Mouse (Mus musculus): ENCODE measurements around the gene Apon.
A peak's percentile ranks its signal among the peaks of the same experiment; 100 is the strongest.
"Not testable (repeated sequence)": the region's sequence is repeated elsewhere in the genome, so short reads cannot be mapped to it uniquely, and the experiment has no call there.

Apon gene

DNA sequence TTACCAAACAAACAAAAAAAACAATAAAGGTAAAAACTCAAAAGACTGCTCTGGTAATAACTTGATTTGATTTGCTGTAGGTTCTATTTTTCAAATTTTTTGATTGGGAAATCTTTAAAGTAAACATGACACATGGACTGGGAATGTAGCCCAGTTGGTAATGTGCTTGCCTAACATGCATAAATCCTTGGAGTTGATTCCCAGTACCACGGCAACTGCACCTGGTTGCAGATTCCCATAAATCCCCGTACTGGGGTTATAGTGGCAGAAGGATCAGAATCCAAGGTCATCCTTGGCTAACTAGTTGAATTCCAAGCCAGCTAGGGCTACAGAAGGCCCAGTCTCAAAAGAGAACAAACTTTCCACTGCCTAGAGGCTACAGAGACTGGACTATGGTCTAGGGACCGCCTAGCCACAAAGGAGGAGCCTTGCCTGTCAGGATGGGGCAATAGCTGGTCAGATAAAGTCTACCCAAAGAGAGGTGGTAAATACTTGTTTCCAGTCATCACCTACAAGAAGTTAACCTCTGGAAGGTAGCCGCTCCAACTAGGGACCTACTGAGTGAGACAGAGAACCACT is at the start of gene Apon:
Apon (plus strand) TSS at position 420 of the 579 bp plus-strand sequence.
- DNase-seq (ENCODE audit: low spot score in 2 of 2) = no peak

DNA sequence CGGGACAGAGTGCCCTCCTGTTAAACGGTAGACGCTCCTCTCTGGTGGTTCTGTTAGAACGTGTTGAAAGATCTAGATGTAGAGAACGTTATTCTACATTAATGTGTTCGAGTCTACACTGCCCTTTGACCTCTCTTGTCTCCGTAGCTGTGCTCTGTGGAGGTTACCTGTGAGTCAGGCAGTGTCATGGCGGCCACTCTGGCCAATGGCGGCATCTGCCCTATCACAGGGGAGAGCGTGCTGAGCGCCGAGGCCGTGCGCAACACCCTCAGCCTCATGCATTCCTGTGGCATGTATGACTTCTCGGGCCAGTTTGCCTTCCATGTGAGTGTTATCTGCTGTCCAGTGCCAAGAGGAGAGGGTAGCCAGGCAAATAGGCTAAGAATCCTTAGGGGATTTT is 49.0 kb upstream of the Apon start:
- DNase-seq (ENCODE audit: low spot score in 2 of 2) = no peak

DNA sequence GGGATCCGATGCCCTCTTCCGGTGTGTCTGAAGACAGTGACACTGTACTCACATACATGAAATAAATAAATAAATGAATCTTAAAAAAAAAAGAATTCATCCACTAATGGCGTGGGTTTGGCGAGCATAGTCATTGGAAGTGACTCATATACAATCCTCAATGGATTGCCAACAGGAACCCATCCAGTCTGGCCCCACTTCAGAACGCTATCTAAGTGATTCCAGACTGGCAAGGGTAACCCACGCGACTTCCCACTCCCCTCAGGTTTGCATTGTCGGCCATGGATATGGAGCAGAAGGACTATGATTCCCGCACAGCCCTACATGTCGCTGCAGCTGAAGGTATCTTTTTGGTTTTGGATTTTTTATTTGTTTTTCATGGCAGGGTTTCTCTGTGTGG is 45.6 kb upstream of the Apon start:
- DNase-seq (ENCODE audit: low spot score in 2 of 2) = no peak

DNA sequence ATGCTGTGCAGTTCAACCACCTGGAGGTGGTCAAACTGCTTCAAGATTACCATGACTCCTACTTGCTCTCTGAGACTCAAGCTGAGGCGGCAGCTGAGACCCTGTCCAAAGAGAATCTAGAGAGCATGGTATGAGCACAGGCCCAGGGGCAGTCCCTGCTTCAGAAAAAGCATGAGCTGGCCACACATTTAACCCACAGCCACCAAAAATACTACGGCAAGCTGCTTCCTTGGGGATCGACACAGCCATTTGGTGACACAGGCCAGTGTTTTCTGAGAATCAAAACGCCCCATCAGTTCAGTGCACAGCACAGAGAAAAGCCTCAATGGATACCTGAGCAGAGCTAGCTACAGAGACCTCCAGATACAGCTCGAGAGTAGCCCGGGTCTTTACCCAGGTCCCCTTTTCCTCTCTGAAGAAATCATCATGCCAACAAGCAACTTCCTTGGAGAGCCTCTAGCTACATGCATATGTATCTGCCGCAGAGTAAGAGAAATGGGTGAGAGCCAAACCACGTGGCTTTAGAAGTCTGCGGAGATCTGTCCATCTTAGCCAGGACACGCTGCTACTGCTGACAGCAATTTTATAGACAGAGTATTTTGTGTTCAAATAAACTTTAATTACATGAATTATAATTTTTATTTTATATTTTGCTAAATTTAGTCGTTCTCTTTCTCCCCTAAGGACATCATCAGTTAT is 44.4 kb upstream of the Apon start:
- no peak for DNase-seq (ENCODE audit: low spot score in 2 of 2)

DNA sequence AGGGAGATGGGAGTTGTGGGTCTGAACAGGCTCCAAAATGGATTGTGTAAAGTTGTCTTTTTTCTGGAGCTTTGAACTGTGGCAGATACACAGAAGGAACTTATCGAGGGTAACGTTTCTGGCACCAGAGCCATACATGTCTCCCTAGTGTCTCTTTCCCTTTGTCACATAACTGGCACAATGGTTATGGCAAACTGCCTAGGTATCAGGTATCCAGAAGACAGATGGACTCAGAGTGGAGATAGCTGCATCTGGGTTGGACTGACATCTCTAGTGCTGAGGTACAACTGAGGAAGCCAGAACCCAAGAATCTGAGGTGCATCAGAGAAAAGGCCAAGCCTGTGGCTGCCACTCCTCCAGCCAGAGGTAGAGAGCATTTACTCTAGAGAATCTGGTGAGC is 43.8 kb upstream of the Apon start:
- DNase-seq (ENCODE audit: low spot score in 2 of 2) = no peak

DNA sequence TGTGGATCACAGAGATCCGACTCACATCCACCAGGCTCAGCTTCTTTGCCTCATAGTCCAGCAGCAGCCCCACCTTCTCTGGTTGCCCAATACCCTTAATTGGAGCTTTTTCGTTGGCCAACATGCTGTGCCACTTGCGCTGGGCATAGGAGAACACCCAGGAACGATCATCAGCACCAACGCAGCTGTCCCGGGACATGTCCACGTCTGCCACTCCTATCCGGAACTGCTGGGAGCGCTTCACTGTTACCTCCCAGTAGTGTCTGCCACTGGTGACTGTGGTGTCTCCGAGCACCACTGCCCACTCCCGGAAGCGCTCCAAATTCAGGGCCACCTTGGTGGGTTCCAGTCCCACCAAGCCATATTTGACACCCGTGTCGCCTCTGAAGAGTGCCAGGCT is 42.9 kb upstream of the Apon start:
- no peak for DNase-seq (ENCODE audit: low spot score in 2 of 2)

DNA sequence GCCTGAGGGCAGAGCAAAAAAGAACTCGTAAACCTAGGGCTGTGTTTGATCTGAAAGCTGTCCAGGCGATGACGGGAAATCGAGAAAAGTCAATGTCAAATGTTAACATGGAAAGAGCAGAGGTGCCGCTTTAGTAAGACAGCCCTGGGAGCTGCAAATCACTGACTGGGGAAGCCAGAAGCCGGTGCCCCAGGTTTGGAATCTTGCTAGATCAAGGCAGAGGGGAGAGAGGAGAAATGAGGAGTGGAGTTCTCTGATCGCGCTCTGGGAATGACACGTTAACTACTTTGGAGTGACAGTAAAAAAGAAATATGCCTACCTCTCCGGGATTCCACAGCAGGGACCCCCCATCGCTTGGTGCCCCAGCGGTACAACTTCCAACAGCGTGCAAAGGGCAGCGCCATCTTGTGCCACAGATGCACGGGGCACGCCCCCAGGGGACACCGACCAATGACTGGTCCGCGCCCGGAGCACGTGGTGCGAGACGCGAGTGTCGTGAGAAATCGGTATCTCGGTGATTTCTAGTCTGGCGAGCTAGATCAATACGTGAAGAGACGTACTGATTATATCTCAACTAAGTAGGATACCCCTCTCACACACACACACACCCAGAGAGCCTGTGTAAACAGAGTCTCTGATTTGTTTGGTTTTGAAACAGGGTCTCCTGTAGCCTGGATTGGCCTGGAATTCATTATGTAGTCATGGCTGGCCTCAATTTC is 42.3 kb upstream of the Apon start, which contains the start of gene Spryd4:
Spryd4 (minus strand) TSS at position 418 of the 719 bp plus-strand sequence.
- DNase-seq (ENCODE audit: low spot score in 2 of 2) = peak; percentile 82 to 86

DNA sequence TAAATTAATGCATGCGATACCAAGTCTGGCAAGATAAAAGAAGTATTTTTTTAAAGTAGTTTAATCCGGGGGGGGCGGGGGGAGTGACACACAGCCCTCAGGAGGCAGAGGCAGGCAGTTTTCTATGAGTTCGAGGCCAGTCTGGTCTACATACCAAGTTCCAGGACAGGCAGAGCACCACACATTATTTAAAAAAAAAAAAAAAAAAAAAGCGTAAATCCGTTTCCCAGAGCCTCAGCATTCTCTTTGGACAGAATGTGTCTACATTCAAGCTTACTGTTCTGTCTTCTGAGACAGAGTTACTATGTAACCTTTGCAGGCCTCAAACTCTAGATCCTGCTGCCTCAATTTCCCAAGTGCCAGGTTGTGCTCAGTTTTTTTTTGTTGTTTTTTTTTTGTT is 41.7 kb upstream of the Apon start:
- no peak for DNase-seq (ENCODE audit: low spot score in 2 of 2)

DNA sequence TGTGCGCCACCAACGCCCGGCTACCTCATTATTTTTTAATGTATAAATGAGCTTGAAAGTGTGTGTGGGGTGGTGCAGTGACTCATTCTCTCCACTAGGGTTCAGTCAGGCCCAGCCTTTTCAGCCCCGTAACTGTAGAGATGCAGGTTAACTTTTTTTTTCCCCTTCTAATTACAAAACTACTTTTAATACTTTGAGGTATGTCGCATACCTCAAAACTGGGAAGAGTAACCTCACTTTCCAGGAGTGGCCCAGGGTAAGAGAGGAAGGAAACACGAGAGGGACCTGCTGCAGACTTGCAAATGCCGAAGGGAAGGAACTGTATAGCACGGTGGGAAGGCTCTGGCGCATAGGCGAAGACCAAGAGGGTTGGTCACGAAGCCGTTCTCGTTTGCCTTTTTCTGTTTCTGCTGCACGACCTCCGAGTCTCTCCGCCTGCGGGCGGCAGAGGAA is 41.0 kb upstream of the Apon start:
- DNase-seq (ENCODE audit: low spot score in 2 of 2) = peak; percentile 27 to 56

DNA sequence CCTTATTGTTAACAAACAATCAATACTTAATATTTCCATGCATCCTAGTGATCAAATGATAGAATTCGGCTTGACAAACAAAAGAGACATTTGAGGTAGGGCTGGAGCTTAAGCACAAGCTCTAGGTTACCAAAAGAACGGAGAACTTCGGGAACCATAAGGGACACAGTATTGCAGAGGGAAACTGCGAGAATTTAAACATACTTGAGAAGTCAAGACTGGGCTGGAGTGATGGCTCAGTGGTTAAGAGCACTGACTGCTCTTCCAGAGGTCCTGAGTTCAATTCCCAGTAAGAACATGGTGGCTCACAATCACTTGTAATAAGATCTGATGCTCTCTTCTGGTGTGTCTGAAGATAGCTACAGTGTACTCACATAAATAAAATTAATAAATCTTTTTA is 39.8 kb upstream of the Apon start:
- DNase-seq (ENCODE audit: low spot score in 2 of 2) = not testable (repeated sequence)

DNA sequence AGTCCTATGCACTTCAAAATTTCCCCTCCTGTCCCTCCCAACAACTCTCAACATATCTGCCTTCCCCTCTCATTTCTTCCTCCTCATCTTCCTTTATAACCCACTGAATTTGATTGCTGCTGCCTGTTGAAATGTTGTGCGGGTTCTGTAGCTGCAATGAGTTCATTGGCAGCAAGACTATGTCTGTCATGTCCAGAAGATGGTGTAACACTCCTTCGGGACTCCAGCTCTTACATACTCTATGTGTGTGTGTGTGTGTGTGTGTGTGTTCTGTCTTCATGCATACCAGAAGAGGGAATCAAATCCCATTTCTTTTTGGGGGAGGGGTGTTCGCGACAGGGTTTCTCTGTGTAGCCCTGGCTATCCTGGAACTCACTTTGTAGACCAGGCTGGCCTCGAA is 38.9 kb upstream of the Apon start:
- no peak for DNase-seq (ENCODE audit: low spot score in 2 of 2)

DNA sequence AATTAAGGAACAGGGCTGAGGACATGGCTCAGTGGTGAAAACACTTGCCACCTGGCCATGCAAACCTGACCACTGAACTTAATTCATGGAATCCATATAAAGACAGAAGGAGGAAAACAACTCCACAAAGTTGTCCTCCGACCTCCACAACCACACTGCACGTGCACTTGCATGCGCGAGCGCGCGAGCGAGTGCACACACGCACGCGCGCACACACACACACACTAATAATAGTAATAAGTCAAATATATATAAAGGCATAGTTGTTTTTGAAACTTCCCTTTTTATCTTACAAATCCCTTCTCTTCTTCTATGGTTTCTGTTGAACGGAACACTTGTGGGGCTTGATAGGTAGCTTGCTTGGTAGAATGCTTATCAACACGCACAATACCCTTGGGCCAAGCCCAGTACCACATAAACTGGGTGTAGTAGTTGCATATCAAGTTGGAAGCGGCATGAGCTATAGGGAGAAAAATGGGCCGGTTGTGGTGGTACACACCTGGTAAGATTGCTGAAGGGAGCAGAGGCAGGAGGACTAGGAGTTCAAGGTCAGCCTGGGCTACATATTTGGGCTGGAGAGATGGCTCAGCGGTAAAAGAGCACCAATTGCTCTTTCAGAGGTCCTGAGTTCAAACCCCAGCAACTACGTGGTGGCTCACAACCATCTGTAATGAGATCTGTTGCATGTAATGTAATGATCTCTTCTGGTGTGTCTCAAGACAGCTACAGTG is 35.3 kb upstream of the Apon start:
- no peak for DNase-seq (ENCODE audit: low spot score in 2 of 2)

DNA sequence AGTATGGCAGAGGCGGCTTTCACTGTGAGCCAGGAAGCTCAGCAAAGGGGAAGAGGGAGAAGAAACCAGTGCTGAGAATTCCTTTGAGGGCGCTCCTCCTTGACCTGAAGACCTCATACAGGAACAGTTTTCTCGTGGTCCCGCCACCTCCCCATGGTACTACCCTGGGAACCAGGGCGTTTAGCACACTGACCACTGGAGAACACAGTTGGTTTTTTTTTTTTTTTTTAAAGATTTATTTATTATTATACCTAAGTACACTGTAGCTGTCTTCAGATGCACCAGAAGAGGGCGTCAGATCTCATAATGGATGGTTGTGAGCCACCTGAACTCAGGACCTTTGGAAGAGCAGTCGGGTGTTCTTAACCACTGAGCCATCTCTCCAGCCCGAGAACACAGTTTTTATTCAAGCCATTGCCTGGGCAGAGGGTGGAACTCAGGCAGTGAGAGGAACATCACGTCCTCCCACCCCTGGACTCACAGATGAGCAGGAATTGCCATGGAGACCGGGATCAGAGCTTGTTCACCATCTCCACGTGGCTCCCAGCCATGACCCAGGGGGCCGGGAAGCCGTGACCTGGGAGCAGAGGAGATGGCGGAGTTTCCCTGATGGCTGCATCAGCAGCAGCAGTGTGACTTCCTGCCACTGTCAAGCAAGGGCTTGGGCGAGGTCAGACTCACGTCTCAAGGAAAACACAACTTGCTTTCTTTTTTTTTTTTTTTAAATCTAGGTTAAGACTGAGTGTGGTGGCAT is 32.2 kb upstream of the Apon start:
- DNase-seq (ENCODE audit: low spot score in 2 of 2) = no peak

DNA sequence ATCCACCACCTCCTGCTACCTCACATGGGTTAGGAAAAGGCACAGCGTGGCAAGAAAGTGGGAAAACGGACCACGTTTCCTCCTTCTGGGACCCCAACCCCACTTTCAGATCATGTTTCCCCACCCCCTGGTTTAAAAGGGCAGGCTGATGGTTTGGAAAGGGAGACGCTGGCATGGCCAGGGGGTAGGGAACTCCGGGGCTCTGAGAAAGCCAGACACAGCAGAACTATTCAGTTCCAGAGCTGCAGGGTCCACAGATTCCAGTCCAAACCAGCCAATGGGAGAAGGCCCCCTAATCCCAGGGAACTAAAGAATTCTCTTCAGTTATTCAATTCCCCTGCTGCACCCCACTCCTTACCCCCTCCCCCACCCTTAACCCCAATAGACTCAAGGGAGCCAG is 28.8 kb upstream of the Apon start:
- DNase-seq (ENCODE audit: low spot score in 2 of 2) = no peak

DNA sequence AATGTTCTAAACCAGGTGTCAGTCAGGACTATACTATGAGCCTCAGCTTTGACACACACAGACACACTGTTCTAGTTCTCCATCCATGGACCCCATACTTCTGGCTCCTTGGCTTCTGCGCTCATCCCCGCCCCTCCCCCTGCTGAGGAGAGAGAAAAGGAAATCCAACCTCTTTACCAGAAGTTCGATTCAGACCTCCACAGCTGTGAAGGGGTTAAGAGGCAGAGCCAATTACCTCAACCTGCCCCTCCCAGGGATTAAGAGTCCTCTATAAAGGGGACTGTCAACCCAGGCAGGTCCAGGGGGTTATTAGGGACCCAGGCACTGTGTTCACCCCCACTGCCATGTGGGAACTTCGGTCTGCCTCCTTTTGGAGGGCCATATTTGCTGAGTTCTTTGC is 28.4 kb upstream of the Apon start, which contains the start of gene Mip:
Mip (plus strand) TSS at position 301 of the 400 bp plus-strand sequence.
- DNase-seq (ENCODE audit: low spot score in 2 of 2) = no peak

DNA sequence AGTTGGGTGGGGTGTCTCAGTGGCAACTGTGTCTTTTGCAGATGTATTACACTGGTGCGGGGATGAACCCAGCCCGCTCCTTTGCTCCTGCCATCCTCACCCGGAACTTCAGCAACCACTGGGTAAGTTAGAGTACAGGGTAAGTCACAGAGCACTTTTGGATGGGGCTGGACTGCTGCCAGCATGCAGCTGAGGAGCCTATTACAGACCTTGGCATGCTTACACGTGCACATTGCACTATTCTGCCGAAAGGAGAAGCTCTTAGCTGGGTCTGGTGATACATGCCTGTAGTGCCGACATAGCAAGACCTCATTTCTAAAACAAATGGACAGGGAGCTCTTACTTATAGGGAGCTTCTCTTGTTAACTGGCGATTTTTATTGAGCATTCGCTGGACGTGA is 26.3 kb upstream of the Apon start:
- DNase-seq (ENCODE audit: low spot score in 2 of 2) = no peak

DNA sequence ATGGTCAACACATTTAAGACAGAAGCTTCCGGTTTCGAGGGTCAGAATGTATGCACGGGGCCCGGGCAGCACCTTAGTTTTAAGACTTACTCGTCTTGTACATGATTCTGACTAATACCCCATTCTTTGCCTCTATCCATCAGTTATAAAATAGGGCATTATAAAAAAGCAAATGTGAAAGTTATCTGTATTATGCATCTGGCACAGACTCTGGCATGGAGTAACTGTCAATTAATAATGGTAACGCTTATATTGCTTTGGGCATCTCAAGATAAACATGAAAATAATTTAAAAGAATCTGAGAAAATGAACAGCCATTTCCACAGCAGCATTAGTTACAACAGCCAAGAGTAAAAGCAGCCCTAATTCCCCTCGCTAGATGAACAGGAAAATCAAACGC is 25.9 kb upstream of the Apon start:
- no peak for DNase-seq (ENCODE audit: low spot score in 2 of 2)

DNA sequence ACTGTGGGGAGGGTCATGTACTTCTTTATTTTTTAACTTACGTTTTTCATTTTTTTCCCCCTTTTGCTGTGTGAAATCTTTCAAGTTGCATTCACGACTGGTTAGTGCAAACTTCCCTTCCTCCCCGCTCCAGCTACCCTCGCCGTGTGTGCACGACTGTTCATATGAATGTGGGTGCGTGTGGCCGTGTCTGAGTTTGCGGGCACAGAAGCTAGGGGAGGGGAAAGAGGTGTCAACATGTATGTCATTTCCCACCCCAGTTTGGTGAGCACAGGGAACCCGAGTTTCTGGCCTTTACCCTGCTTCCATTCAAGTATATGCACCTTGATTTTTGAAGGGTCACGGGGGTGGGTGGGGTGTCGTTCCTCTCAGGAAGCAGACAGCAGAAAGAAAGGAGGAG is 23.3 kb upstream of the Apon start:
- DNase-seq (ENCODE audit: low spot score in 2 of 2) = no peak

DNA sequence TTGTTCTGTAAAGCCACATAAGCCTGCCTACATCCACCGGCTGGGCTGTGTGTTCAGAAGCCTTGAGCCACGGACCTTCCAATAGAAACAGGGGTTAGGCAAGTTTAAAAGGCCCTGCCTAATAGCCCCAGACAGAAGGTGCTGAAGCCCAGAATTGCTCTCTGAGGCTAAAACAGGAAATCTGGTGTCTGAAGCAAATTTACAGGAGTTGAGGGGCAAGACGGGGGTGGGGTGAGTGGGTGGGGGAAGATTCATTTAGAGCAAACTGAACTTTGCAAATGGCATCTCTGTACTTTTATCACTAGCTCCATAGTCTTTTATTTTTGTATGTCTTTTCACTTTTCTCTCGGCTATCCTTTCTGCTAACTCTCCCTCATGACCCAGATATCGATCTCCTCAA is 22.8 kb upstream of the Apon start:
- no peak for DNase-seq (ENCODE audit: low spot score in 2 of 2)

DNA sequence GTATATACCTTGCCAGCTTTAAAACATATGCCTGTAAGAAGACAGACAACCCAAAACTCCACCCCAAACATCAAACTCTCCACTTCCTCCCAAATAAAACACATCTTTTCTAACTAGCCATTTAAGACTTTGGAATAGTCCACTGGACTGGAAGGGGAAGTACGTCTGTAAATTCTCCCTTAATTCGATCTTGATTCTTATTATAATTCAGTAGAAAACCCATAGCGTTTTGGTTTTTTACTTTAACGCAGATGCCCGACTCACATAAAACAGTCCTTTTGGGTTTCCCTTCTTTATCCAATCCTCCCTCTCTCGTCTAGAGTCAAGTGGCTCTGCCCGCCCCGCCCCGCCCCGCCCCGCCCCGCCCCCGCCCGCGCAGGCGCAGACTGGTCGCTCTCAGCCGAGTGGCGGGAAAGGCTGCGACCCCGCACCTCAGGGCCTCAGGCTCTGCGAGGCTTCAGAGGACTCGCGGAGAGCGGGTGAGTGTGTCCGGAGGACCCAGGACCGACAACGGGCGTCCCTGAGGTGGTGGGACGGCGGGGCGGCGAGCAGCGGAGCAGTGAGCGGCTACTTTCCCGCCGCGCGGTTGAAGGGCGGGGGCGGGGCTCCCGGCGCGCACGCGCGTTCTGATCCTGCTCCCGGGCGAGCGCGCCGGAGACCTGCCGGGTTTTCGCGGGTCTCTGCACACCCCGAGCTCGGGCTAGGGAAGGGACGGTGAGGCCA is 22.0 kb upstream of the Apon start, which contains the start of gene Timeless:
Timeless (plus strand) TSS at position 369 of the 723 bp plus-strand sequence.
- peak; percentile 74 to 82 for DNase-seq (ENCODE audit: low spot score in 2 of 2)

Data from frontal cortex, postnatal 25 days (tissue).